Mouse (Mus musculus): ENCODE data around the gene ccdc198.
A peak's percentile ranks its signal among the peaks of the same experiment; 100 is the strongest.

ccdc198 gene

DNA sequence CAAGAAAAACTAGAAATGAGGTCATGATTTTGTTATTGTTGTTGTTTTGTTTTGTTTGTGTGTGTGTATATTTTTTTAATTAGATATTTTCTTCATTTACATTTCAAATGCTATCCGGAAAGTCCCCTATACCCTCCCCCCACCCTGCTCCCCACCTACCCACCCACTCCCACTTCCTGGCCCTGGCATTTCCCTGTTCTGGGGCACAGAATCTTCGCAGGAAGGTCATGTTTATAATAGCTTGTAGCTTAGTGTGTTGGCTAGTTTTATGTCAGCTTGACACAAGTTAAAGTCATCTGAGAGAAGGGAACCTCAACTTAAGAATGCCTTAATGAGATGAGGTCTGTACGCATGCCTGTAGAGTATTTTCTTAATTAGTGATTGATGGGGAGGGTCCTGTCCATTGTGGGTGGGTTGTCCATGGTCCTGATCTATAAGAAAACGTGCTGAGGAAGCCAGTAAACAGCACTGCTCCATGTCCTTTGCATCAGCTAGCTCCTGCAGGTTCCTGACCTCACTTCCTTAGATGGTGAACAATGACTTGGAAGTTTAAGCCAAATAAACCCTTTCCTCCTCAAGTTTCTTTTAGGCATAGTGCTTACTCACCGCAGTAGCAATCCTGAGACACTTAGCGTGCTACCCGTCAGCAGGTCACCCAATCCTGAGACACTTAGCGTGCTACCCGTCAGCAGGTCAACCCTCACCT is 44.0 kb downstream of the ccdc198 start:
- DNase-seq (ENCODE audit: low read depth, low spot score) = peak; percentile 5

DNA sequence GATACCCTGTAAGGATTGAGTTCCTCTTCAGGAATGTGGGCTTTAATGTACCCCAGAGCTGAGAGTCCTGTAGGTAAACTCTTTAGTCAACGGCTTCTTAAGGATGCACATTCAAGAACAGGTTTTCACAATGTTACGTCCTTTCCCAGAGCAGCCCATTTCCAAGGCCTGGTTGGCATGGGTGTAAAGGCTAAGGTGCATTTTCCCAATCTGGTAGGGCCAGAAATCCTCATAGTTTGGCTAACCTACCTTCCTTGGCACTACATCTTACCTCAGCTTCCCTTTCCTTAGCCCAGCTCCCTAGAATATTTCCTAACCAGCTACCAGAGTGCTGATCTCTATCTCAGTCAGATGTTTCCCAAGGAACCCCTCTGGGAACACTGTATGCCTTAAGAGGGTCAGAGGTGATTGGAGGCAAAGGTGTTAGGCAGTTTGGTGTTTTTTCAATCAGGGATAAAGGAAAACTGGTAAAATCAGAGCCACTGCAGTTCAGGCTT is 48.2 kb downstream of the ccdc198 start:
- no peak for DNase-seq (ENCODE audit: low read depth, low spot score)

DNA sequence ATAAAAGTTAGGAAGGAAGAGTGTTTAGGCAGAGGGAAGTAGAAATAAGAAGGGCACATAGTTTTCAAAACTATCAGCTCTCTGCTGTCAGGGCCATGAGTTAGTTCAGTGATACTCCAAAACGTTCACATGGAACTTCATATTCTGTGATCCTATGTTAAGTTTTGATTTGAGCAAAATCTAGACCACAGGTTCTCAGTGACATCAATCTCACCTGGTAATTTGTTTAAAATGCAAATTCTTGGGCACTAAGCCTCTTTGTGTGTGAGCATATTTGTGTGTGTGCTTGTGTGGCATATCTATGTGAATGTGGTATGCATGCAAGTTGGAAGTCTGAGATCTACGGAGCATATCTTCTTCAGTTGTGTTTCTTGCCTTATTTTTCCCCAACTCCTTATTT is 59.0 kb downstream of the ccdc198 start:
- DNase-seq (ENCODE audit: low read depth, low spot score) = no peak

DNA sequence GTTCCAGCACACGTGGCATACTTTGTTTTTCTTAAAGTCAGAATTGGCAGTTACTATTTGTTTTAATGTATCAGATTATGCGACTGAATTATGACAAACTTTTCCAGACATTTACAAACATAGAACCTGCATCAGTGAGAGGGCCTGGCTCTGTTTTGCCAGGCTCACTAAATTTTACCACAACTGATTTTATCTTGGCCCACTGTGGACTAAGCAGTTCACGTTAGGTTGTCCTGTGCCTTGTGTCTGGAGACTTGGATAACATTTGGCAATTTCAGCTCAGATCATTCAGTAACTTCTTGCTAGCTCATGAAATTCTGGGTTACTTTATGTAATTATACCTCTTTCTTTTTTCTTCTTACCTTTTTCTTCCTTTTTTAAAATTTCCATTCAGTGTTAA is 65.5 kb downstream of the ccdc198 start:
- DNase-seq (ENCODE audit: low read depth, low spot score) = no peak

DNA sequence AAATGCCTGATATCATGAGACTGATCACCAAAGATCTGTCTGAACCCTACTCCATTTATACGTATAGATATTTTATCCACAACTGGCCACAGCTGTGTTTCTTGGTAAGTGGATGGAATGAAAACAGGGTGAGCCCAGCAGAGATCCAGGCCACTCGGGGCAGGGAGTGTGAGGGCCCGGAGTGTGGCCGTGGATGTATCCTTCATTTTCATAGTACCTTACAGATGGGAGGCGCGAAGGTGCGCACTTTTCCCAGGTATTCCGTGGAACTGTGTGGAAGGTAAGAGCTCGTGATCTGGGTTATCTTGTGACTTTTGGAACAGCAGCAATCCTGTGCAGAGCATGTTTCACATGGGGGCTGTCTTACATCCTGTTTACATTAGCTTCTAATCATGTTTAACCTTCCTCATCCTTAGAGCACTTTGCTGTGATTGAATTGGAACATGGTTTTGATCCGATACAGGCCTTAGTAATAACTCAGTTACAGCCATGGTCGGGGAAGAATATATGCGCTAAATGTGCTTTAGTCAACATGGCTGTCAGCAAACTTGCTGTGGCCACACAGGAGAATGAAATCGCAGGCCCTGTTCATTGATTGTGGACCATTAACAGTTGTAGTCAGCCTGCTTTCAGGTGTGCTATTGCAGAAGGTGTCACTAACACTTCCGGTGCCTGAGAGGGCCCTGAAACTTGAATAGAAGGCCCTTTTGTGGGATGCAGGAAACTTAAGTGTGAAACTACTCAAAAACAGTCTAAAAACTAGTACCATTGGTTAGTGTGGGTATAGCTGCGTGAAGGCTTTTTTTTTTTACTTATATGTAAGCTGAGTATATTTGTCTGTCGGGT is 71.8 kb downstream of the ccdc198 start:
- DNase-seq (ENCODE audit: low read depth, low spot score) = no peak

DNA sequence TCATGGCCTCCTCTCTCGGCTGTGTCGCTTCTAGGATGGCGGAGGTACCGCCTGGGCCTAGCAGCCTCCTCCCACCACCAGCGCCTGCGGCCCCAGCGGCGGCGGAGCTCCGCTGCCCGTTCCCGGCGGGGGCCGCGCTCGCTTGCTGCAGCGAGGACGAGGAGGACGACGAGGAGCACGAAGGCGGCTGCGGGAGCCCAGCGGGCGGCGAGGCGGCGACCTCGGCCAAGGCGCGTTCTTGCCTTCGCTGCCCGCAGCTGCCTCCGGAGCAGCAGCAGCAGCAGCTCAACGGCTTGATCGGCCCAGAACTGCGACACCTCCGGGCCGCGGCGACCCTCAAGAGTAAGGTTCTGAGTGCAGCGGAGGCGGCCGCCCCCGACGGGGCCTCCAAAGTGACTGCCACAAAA is 72.7 kb downstream of the ccdc198 start:
- DNase-seq (ENCODE audit: low read depth, low spot score) = peak; percentile 69

DNA sequence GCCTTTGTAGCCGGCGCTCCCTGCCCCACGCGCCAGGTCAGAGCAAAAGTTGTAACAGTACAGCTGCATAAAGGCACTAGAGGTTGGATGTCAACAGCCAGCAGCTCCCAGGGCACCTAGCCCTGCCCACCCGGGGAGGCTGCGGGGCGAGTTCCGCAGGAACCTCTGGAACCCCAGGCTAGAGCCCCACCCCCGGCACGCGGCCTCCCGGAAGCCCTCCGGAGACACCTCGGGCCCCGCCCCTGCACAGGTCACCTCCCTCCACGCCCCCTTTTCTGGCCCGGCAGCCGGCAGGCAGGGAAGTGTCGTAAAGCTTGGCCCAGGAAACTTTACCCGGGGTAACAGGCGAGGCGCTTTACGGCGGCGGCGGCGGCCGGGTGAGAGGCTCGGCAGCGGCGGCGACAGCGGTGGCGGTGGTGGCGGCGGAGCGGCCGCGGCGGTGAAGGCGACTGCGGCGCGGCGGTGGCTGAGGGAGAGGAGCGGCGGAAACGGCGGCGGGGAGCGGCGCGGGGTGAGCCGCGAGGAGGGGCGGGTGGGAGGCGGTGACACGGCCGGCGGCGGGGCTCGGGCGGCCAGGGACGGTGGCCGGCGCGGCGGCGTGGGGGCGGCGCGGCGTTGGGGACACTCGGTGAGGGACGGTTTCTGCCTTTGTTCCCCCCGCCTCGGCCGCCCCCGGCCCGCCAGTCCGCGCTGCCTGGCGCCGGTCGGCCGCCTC is 73.2 kb downstream of the ccdc198 start, which contains the start of gene Naa30:
Gene Naa30, plus strand, starts transcription at position 360 of the 715 bp plus-strand sequence.
- peak; percentile 98 for DNase-seq (ENCODE audit: low read depth, low spot score)

DNA sequence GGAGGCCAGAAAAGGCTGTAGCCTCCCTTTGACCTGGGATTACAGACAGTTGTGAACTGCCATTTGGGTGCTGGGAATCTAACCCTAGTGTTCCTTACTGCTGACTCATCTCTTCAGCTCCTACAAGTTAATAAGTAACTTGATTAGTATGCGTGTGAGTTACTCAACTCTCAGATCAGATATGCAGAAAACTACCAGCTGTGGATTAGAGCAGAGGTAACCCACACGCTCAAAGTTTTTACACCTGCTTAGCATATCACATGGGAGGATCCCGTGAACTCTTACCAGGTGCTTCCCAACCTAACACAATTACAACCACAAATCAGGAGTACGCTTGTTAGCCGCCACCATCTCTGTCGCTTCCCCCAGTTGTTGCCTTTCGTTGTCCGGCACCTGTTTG is 74.0 kb downstream of the ccdc198 start:
- DNase-seq (ENCODE audit: low read depth, low spot score) = peak; percentile 30
